Mouse (Mus musculus) C2C12 (cell line): ENCODE measurements around the gene Dnase1l3.

Experiments used
- CTCF ChIP-seq: IDR thresholded peaks from one replicate; pipeline ENCODE4 v1.5.1; 2011; ENCODE audit not compliant: control insufficient read depth, insufficient read depth, insufficient read length
- MAX ChIP-seq: IDR thresholded peaks from one replicate; pipeline ENCODE4 v1.6.1; 2011; ENCODE audit warnings: mild to moderate bottlenecking, control low read depth

DNA sequence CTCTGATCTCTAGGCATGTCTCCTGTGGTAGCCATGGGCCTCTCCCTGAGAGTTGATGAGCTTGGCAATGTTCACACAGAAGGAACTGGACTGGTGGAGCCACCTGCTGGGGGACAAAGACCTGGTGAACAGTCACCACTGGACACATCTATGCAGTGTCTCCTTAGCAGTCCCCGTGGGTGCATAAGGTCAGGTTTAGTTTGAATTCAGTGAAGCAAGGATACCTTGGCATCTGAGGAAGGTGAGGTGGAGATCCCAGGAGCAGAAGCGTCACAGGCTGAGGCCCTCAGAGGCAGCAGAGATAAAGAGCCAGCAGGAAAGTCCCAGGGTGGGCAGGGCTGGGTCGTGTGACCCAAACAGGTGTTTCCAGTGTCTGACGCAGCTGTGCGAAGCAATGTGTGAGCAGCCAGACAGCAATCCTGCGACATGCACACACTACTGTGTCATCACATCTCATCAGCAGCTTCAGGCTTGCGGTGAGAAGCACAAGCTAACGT, at the start of gene Dnase1l3:
- TF ChIP-seq CTCF (no peak), MAX (no peak)
